Mouse (Mus musculus): ENCODE measurements at regions not wholly inside any gene's neighbourhood (a gene's known extent, or its start where the extent isn't known, plus 50 kb on each side); places are given as distances from the start of the nearest gene placed in this dataset.

GRCm38 (mm10) chr14:102402061-102402689 is 580.3 kb downstream of the Kctd12 start:
- DNase-seq (ENCODE audit: low spot score) = no peak

DNA sequence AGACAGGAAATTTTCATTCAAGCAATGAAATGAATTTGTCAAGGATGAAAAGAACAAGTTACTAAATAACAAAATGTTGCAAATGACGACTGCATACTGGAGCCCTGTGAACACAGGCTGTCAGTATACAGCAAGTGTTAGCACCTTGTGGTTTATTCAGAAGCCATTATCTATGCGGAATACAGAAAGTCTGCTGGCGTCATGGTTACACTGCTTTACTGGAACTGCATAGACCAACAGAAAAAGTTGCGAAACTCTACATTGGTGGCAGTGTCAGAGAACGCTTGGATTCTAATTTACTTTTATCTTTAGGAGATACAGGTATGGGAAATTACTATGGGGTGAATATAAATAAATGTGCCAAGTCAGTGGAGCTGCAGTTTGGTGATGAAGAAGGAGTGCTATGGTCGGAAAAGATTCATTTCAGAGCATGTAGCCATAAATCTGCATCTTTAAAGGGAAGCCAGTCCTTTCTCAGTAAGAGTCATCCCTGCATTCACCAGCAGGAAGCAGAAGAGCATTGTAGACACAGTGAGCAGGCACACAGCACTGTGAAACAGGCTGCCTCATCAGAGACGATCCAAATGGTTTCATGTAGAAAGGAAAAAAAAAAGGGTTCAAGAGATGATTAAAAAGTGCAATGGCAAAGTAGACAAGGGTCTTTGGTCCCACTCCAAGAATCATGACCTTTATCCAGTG is 586.3 kb downstream of the Kctd12 start:
- DNase-seq (ENCODE audit: low spot score) = no peak

DNA sequence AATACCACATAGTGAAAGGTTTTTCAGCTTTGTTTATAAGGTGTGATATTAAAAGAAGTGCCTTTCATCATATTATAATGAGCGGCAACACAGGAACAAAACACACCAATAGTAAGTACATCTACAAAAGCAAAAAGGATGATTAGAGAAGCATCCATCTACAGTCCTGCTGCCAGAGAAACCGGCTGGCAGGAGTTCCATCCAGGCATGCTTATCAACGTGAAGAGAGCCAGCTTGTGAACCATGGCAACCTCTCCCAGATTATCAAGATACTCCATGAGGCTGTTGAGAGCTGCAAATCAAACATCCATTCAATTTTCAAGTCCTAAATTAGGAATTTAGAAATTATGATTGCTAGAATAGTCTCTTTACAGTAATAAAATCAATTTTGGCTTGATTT is 590.1 kb downstream of the Kctd12 start:
- DNase-seq (ENCODE audit: low spot score) = no peak

- DNase-seq (ENCODE audit: low spot score) = no peak
Measured at GRCm38 (mm10) chr14:102372994-102373567, 609.4 kb downstream of the Kctd12 start.

DNA sequence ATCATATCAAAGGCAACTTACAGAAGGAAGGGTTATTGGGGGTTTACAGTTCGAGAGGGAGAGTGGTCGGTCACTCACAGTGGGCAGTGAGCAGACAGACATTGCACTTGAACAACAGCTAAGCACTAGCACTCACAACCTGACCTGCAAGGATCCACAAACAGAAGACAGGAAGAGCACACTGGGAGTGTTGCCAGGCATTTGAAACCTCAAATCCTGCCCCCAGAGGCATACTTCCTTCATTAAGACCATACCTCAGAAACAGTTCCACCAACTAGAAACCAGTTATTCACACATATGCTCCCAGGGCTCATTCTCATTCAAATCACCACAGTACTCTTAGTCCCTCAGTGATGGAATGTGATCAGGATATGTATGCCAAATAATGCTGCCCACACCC is 620.8 kb downstream of the Kctd12 start:
- DNase-seq (ENCODE audit: low spot score) = no peak

DNA sequence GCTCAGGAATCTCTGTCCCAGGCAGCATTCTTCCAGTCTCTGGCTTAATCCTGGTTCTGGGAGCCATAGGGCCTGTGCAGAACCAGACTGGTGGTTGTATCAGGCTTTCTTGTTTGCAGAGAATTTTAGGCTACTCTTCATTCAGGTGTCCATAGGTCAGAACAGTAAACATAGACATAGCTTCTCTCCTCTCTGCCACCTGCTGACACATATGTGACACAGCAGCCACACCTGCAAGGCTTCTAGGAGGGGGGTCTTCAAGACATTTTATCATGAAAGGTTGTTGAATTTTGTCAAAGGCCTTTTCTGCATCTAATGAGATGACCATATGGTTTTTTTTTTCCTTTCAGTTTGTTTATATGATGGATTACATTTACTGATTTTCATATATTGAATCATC is 599.7 kb downstream of the Lmo7 start:
- no peak for DNase-seq (ENCODE audit: low spot score)

- no peak for DNase-seq (ENCODE audit: low spot score)
Measured at GRCm38 (mm10) chr14:102306332-102306731, 576.6 kb downstream of the Lmo7 start.

GRCm38 (mm10) chr14:102302826-102303225 is 573.1 kb downstream of the Lmo7 start:
- DNase-seq (ENCODE audit: low spot score) = no peak

DNA sequence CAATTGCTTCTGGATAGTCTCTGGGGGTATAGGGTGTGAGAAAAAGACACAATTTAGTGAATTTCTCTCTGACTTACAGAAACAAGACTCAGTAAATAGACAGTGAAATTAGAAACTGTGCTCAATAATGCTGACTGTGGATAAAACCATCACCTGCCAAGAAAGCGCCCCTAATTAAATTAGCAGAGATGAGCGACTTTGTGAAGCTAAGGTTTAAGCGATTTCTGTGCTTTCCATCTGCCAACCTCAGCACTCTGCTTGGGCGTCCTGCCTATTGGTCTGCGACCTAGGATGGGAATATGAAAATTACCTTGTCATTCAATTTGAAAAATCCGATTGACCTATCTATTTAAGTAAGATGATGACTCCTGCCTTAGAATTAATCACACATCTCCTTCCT is 570.5 kb downstream of the Lmo7 start:
- DNase-seq (ENCODE audit: low spot score) = no peak

DNA sequence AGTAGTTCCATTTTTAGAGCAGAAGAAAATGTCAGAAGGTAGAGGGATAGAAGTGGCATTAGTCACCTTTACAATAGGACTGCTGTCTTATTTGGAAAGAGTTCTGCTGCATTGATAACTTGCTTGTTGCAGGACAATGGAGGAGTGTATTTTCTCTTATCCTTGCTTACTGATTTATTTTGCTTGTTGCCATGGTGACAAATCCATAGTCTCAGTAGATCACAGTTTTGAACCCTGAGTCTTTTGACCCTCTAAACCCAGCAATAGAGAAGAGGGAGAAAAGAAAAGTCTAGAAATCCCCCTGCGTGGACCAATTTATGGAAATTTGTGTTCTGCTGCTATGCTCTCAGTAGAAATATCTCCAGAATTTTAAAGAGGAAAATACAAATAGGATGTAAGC is 561.6 kb downstream of the Lmo7 start:
- DNase-seq (ENCODE audit: low spot score) = no peak

DNA sequence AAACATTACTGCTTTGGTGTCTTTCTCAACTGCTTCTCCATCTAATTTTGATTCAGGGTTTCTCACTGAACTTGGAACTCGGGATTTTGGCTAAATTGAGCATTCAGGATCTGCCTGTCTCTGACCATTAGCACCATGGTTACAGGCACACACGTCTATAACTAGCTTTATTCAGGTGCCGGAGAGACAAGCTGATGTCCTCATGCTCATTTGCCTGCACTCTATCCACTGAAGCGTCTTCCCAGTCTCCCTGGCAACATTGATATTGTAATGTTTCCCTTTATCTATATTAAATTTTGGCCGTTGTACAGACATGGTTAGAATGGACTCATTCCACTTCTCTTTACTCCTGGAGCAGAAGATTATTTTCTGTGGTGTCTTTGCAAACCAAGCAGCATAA is 520.3 kb downstream of the Lmo7 start:
- DNase-seq (ENCODE audit: low spot score) = no peak

- no peak for DNase-seq (ENCODE audit: low spot score)
Measured at GRCm38 (mm10) chr14:102248581-102248980, 518.8 kb downstream of the Lmo7 start.

GRCm38 (mm10) chr14:102248023-102248422 is 518.3 kb downstream of the Lmo7 start:
- DNase-seq (ENCODE audit: low spot score) = no peak

- DNase-seq (ENCODE audit: low spot score) = no peak
Measured at GRCm38 (mm10) chr14:102243806-102244536, 514.2 kb downstream of the Lmo7 start.

DNA sequence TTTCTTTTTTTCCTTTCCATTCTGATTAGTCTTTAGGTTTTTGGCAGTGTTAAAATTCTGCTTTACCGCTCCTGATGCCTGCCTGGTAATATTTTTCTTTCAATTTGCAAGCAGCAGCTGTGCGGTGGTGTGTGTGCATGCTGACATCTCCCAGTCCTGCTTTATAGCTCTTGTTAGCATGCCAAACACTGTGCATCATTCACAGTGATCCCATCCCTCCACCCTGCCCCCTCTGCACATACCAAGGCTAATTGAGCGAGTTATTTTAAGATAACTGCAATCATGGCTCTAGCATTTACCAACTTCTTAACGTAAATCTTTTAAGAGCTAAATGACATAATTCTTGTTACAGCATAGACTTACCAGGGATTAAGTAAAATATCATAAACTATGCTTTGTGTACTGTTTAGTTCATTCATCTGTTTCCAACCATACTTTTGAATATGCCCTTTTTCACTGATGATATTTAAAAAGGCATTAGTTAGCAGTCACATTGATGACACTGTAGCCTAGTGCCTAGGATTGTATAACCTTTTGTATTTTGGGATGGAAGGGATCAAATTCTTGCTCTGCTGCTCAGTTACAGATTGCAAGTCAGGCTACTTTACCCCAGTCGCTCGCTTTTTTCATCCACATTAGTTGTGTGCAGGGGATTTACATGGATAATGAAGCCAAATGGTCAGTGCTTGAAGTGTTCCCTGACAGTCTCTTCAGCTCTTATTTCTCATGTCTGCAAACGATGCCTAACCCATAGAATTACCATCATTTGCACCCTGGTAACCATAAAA is 487.0 kb downstream of the Lmo7 start:
- no peak for DNase-seq (ENCODE audit: low spot score)

- no peak for DNase-seq (ENCODE audit: low spot score)
Measured at GRCm38 (mm10) chr14:102215267-102215964, 485.7 kb downstream of the Lmo7 start.

DNA sequence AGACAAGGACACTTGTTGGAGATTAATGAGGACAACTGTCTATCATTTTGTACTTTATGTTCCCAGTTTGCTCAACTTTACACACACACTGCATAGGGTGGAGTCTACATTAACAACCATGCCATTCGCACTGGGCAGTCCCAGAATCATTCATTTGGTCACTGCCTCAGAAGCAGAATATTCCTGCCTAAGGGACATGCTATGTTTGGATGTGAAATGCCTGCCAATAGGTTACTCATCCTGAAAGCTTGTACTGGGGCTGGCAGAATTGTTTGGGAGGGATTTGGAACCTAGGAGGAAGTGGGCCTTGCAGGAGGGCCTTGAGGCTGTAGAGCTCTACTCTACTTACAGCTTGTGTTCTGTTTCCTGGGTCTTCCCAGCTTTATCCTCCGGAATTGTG is 482.3 kb downstream of the Lmo7 start:
- no peak for DNase-seq (ENCODE audit: low spot score)

GRCm38 (mm10) chr14:102204881-102205671 is 475.3 kb downstream of the Lmo7 start:
- no peak for DNase-seq (ENCODE audit: low spot score)

GRCm38 (mm10) chr14:102199430-102199829 is 469.7 kb downstream of the Lmo7 start:
- DNase-seq (ENCODE audit: low spot score) = no peak

DNA sequence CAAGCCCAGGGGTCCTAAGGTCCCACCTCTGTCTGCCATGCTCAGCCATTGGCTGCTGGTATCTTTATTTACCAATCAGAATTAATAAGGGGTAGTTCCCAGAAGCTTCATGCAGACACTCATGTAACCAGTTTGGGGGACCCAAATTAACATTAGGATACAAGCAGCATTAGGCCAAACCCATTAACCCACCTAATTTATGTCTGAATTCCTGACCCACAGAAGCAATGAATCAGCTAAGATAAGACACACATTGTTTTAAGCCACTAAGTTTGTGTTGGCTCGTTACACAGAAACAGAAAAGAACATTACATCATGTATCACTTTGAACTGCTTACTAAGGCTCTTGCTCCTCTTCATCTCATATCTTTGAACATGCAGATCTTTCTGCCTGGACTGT is 461.0 kb downstream of the Lmo7 start:
- no peak for DNase-seq (ENCODE audit: low spot score)

DNA sequence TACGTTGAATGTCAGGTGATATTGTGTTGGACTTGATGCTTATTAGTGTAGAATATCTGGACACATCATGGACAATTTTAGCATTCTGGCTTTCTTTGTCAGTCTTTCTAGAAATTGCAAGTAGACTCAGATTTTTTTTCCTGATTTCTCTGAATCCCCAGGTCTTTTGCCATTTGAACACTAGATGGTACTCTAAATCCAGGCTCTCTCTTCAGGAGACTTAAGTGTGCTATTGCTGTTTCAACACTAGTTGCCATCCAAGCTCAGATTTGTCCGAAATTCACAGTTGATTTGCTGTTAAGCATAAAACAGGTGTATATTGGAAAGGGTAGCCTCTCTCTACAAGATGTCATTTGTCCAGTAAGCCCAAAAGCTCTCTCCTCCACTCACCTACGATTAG is 451.5 kb downstream of the Lmo7 start:
- DNase-seq (ENCODE audit: low spot score) = no peak
